Mouse (Mus musculus) liver, embryonic 15.5 days (tissue): ENCODE results near the gene Jak1. TPM values are rescaled to one million over a fixed set of nuclear protein-coding genes. Genes with fewer than 3 reads are reported as not detected.

Experiments
- ATAC-seq: fragments of 200-750 bp; cut with Nextera tagmentation; 2 replicates; pipeline ENCODE4 v1.8.0; 2017; ENCODE audit warnings: moderate number of reproducible peaks, mild to moderate bottlenecking, moderate library complexity; ENCODE audit not compliant: insufficient read depth
- H3K27ac ChIP-seq: fragments of 300-500 bp; sonication (generic); replicated peaks from 2 replicates; pipeline ENCODE4 v1.5.1; 2015; ENCODE audit warnings: mild to moderate bottlenecking, inconsistent platforms
- H3K27me3 ChIP-seq: fragments of 300-500 bp; sonication (generic); 2 replicates; pipeline ENCODE4 v1.6.1; 2015; ENCODE audit warnings: mild to moderate bottlenecking, inconsistent platforms
- H3K36me3 ChIP-seq: fragments of 300-500 bp; sonication (generic); replicated peaks from 2 replicates; pipeline ENCODE4 v1.6.1; 2015; ENCODE audit warnings: moderate library complexity, mild to moderate bottlenecking, inconsistent platforms
- H3K4me1 ChIP-seq: fragments of 300-500 bp; sonication (generic); replicated peaks from 2 replicates; pipeline ENCODE4 v1.6.1; 2015; ENCODE audit warnings: inconsistent platforms
- H3K4me2 ChIP-seq: fragments of 300-500 bp; sonication (generic); 2 replicates; pipeline ENCODE4 v1.6.1; 2015; ENCODE audit warnings: moderate library complexity, mild to moderate bottlenecking, inconsistent platforms
- H3K4me3 ChIP-seq: fragments of 300-500 bp; sonication (generic); replicated peaks from 2 replicates; pipeline ENCODE4 v1.5.1; 2015; ENCODE audit warnings: mild to moderate bottlenecking, inconsistent platforms
- H3K9ac ChIP-seq: fragments of 300-500 bp; sonication (generic); 2 replicates; pipeline ENCODE4 v1.6.1; 2015; ENCODE audit warnings: moderate library complexity, mild to moderate bottlenecking, inconsistent platforms
- H3K9me3 ChIP-seq: fragments of 300-500 bp; sonication (generic); replicated peaks from 2 replicates; pipeline ENCODE4 v1.6.1; 2016; ENCODE audit warnings: inconsistent platforms
- WGBS: fragments of 180-500 bp; shearing (Covaris S2); methylation state at CpG from one replicate; pipeline ENCODE4 v1.1.7; 2015; ENCODE audit warnings: mixed read lengths; ENCODE audit not compliant: insufficient replicate concordance; 5-methylcytosine and 5-hydroxymethylcytosine counted together
- polyA plus RNA-seq: library from polyadenylated mRNA; unstranded; fragments of >200 nt; fragmentation: Nextera tagmentation; extraction: Ambion mirVana; gene quantifications from 2 replicates; pipeline ENCODE4 v1.2.1, GENCODE M21; 2015

Jak1 gene
- polyA plus RNA-seq = 42.4 and 44.7 TPM in 2 replicates

GRCm38 (mm10) chr4:101264741-101265513 is at the start of gene Jak1:
Gene Jak1, minus strand, starts transcription at chr4:101265282.
- Histone ChIP-seq H3K9ac (peak within 1 kb of the TSS; percentile 99), H3K4me1 (peaks cover 41% of the 10 kb centered on the region), H3K36me3 (no peaks in the 10 kb centered on the region), H3K27ac (peak within 1 kb of the TSS; percentile 90), H3K4me3 (peak within 1 kb of the TSS; percentile 99), H3K27me3 (no peaks in the 10 kb centered on the region), H3K4me2 (peak within 1 kb of the TSS; percentile 81), H3K9me3 (no peaks in the 10 kb centered on the region)
- peak; percentile 99 for ATAC-seq
- WGBS = under 1% methylated on average over 83 of the region's 84 CpGs

GRCm38 (mm10) chr4:101312055-101312454 is 47.0 kb upstream of the Jak1 start:
- peaks cover 11% of the 10 kb centered on the region for H3K27me3 ChIP-seq
- H3K27ac ChIP-seq = no peak overlapping the region
- no peaks in the 10 kb centered on the region for H3K4me1 ChIP-seq
- H3K36me3 ChIP-seq = no peaks in the 10 kb centered on the region
- H3K4me3 ChIP-seq = no peak overlapping the region
- 54% methylated on average over 6 of the region's 6 CpGs for WGBS
- no peak overlapping the region for H3K4me2 ChIP-seq
- H3K9ac ChIP-seq = no peak overlapping the region
- ATAC-seq = no peak
- no peaks in the 10 kb centered on the region for H3K9me3 ChIP-seq

- H3K9me3 ChIP-seq = no peaks in the 10 kb centered on the region
- H3K4me1 ChIP-seq = no peaks in the 10 kb centered on the region; the same call in 1 of the 2 replicates
- 67% methylated on average over 4 of the region's 4 CpGs for WGBS
- H3K9ac ChIP-seq = no peak overlapping the region
- no peak for ATAC-seq
- H3K4me3 ChIP-seq = no peak overlapping the region
- peaks cover 11% of the 10 kb centered on the region for H3K27me3 ChIP-seq
- no peak overlapping the region for H3K27ac ChIP-seq
- H3K4me2 ChIP-seq = no peak overlapping the region
- H3K36me3 ChIP-seq = no peaks in the 10 kb centered on the region
Observed at GRCm38 (mm10) chr4:101308166-101308565, 43.1 kb upstream of the Jak1 start.

GRCm38 (mm10) chr4:101307286-101307685 is 42.2 kb upstream of the Jak1 start:
- Histone ChIP-seq H3K4me1 (no peaks in the 10 kb centered on the region; the same call in 1 of the 2 replicates), H3K36me3 (no peaks in the 10 kb centered on the region), H3K4me3 (no peak overlapping the region), H3K27me3 (peaks cover 8% of the 10 kb centered on the region), H3K9ac (no peak overlapping the region), H3K4me2 (no peak overlapping the region), H3K27ac (no peak overlapping the region), H3K9me3 (no peaks in the 10 kb centered on the region)
- WGBS = 44% methylated on average over 4 of the region's 4 CpGs
- no peak for ATAC-seq

- Histone ChIP-seq H3K27ac (no peak overlapping the region), H3K36me3 (no peaks in the 10 kb centered on the region), H3K4me1 (no peaks in the 10 kb centered on the region; the same call in 1 of the 2 replicates), H3K9me3 (no peaks in the 10 kb centered on the region), H3K9ac (no peak overlapping the region), H3K4me2 (no peak overlapping the region), H3K4me3 (no peak overlapping the region), H3K27me3 (no peaks in the 10 kb centered on the region)
- 32% methylated on average over 8 of the region's 8 CpGs for WGBS
- ATAC-seq = no peak
Observed at GRCm38 (mm10) chr4:101306132-101306915, 41.2 kb upstream of the Jak1 start.

- ATAC-seq = no peak
- WGBS = 59% methylated on average over 9 of the region's 9 CpGs
- Histone ChIP-seq H3K4me1 (no peaks in the 10 kb centered on the region; the same call in 1 of the 2 replicates), H3K27ac (no peak overlapping the region), H3K36me3 (no peaks in the 10 kb centered on the region), H3K9me3 (no peaks in the 10 kb centered on the region), H3K9ac (no peak overlapping the region), H3K4me2 (no peak overlapping the region), H3K27me3 (no peaks in the 10 kb centered on the region), H3K4me3 (no peak overlapping the region)
Observed at GRCm38 (mm10) chr4:101305126-101305525, 40.0 kb upstream of the Jak1 start.

GRCm38 (mm10) chr4:101304114-101304513 is 39.0 kb upstream of the Jak1 start:
- Histone ChIP-seq H3K36me3 (no peaks in the 10 kb centered on the region), H3K27me3 (no peaks in the 10 kb centered on the region), H3K9me3 (no peaks in the 10 kb centered on the region), H3K4me3 (no peak overlapping the region), H3K27ac (no peak overlapping the region), H3K4me2 (no peak overlapping the region), H3K4me1 (no peaks in the 10 kb centered on the region; the same call in 1 of the 2 replicates), H3K9ac (no peak overlapping the region)
- WGBS = 54% methylated on average over 4 of the region's 4 CpGs
- ATAC-seq = no peak

- Histone ChIP-seq H3K27me3 (no peaks in the 10 kb centered on the region), H3K4me2 (no peak overlapping the region), H3K27ac (no peak overlapping the region), H3K36me3 (no peaks in the 10 kb centered on the region), H3K4me1 (peaks cover 4% of the 10 kb centered on the region; the same call in 1 of the 2 replicates), H3K9ac (no peak overlapping the region), H3K9me3 (no peaks in the 10 kb centered on the region), H3K4me3 (no peak overlapping the region)
- 59% methylated on average over 4 of the region's 4 CpGs for WGBS
- no peak for ATAC-seq
Observed at GRCm38 (mm10) chr4:101300392-101300910, 35.4 kb upstream of the Jak1 start.

- Histone ChIP-seq H3K9me3 (no peaks in the 10 kb centered on the region), H3K9ac (no peak overlapping the region), H3K27ac (no peak overlapping the region), H3K4me2 (no peak overlapping the region), H3K36me3 (no peaks in the 10 kb centered on the region), H3K4me1 (peaks cover 9% of the 10 kb centered on the region), H3K4me3 (no peak overlapping the region), H3K27me3 (peaks cover 16% of the 10 kb centered on the region)
- WGBS = 29% methylated on average over 12 of the region's 12 CpGs
- ATAC-seq = no peak
Observed at GRCm38 (mm10) chr4:101298311-101298990, 33.4 kb upstream of the Jak1 start.

- Histone ChIP-seq H3K27me3 (peaks cover 32% of the 10 kb centered on the region), H3K4me3 (no peak overlapping the region), H3K27ac (no peak overlapping the region), H3K4me2 (no peak overlapping the region), H3K4me1 (peaks cover 25% of the 10 kb centered on the region), H3K9ac (no peak overlapping the region), H3K9me3 (no peaks in the 10 kb centered on the region), H3K36me3 (no peaks in the 10 kb centered on the region)
- ATAC-seq = no peak
- WGBS = 36% methylated on average over 7 of the region's 7 CpGs
Observed at GRCm38 (mm10) chr4:101296836-101297235, 31.8 kb upstream of the Jak1 start.

- no peak overlapping the region for H3K4me2 ChIP-seq
- no peaks in the 10 kb centered on the region for H3K9me3 ChIP-seq
- H3K4me1 ChIP-seq = peaks cover 26% of the 10 kb centered on the region
- H3K36me3 ChIP-seq = no peaks in the 10 kb centered on the region
- peaks cover 38% of the 10 kb centered on the region for H3K27me3 ChIP-seq
- WGBS = 53% methylated on average over 3 of the region's 3 CpGs
- no peak overlapping the region for H3K4me3 ChIP-seq
- no peak for ATAC-seq
- H3K9ac ChIP-seq = no peak overlapping the region
- no peak overlapping the region for H3K27ac ChIP-seq
Observed at GRCm38 (mm10) chr4:101295788-101296187, 30.7 kb upstream of the Jak1 start.
